Mouse (Mus musculus): Measurements from ENCODE around the gene Cd79b.

Gene Cd79b

GRCm38 (mm10) chr11:106318406-106319366, 4.1 kb upstream of the Cd79b start:
- DNase-seq (ENCODE audit: low read depth, low spot score) = peak; percentile 51

- DNase-seq (ENCODE audit: low read depth, low spot score) = no peak
Observed at GRCm38 (mm10) chr11:106317801-106318200, 3.2 kb upstream of the Cd79b start.

- DNase-seq (ENCODE audit: low read depth, low spot score) = no peak
Observed at GRCm38 (mm10) chr11:106316416-106316815, 1.9 kb upstream of the Cd79b start.

- DNase-seq (ENCODE audit: low read depth, low spot score) = no peak
Observed at GRCm38 (mm10) chr11:106313533-106313932, 1.0 kb downstream of the Cd79b start.

- DNase-seq (ENCODE audit: low read depth, low spot score) = no peak
Observed at GRCm38 (mm10) chr11:106310123-106310522, 4.4 kb downstream of the Cd79b start.

- no peak for DNase-seq (ENCODE audit: low read depth, low spot score)
Observed at GRCm38 (mm10) chr11:106308162-106308561, 6.4 kb downstream of the Cd79b start.

GRCm38 (mm10) chr11:106307432-106307831, 7.1 kb downstream of the Cd79b start:
- no peak for DNase-seq (ENCODE audit: low read depth, low spot score)

GRCm38 (mm10) chr11:106306758-106307157, 7.8 kb downstream of the Cd79b start:
- DNase-seq (ENCODE audit: low read depth, low spot score) = no peak

- no peak for DNase-seq (ENCODE audit: low read depth, low spot score)
Observed at GRCm38 (mm10) chr11:106306065-106306385, 8.5 kb downstream of the Cd79b start.

GRCm38 (mm10) chr11:106305348-106306064, 9.1 kb downstream of the Cd79b start:
- DNase-seq (ENCODE audit: low read depth, low spot score) = no peak

GRCm38 (mm10) chr11:106302634-106303033, 11.9 kb downstream of the Cd79b start:
- peak; percentile 84 for DNase-seq (ENCODE audit: low read depth, low spot score)

GRCm38 (mm10) chr11:106301765-106302164, 12.8 kb downstream of the Cd79b start, which contains the start of gene Gh:
TSS of gene Gh (minus strand) at chr11:106301865.
- DNase-seq (ENCODE audit: low read depth, low spot score) = no peak

GRCm38 (mm10) chr11:106291861-106292260, 22.7 kb downstream of the Cd79b start:
- DNase-seq (ENCODE audit: low read depth, low spot score) = peak; percentile 89

GRCm38 (mm10) chr11:106290376-106290775, 24.2 kb downstream of the Cd79b start:
- DNase-seq (ENCODE audit: low read depth, low spot score) = no peak

GRCm38 (mm10) chr11:106289369-106289768, 25.2 kb downstream of the Cd79b start:
- DNase-seq (ENCODE audit: low read depth, low spot score) = peak; percentile 96

- peak; percentile 95 for DNase-seq (ENCODE audit: low read depth, low spot score)
Observed at GRCm38 (mm10) chr11:106286987-106287386, 27.6 kb downstream of the Cd79b start.

GRCm38 (mm10) chr11:106286206-106286605, 28.4 kb downstream of the Cd79b start:
- DNase-seq (ENCODE audit: low read depth, low spot score) = peak; percentile 64

GRCm38 (mm10) chr11:106284126-106284525, 30.4 kb downstream of the Cd79b start:
- DNase-seq (ENCODE audit: low read depth, low spot score) = no peak

- peak; percentile 79 for DNase-seq (ENCODE audit: low read depth, low spot score)
Observed at GRCm38 (mm10) chr11:106283371-106283770, 31.2 kb downstream of the Cd79b start.

GRCm38 (mm10) chr11:106282452-106282851, 32.1 kb downstream of the Cd79b start:
- DNase-seq (ENCODE audit: low read depth, low spot score) = no peak

- DNase-seq (ENCODE audit: low read depth, low spot score) = peak; percentile 99
Observed at GRCm38 (mm10) chr11:106276454-106276853, 38.1 kb downstream of the Cd79b start, which contains the start of gene Tcam1. TSS of gene Tcam1 (plus strand) at chr11:106276672.

GRCm38 (mm10) chr11:106274971-106275411, 39.6 kb downstream of the Cd79b start:
- no peak for DNase-seq (ENCODE audit: low read depth, low spot score)
